ENCODE assay signal across 13 mouse cellular contexts in genomic region chr2:102049866-102050550, GRCm38 (mm10).
A peak's percentile ranks its signal among the peaks of the same experiment; 100 is the strongest.
DNase-seq lines count a peak whose midpoint lies in the region; ATAC-seq lines count a peak whose summit lies in the region.
"Had no signal": no experiment of that assay in that cellular context is flagged by ENCODE, and none has a peak within 500 bp of the region (broad histone marks: within the 10 kb centered on the region; RNA-seq: fewer than 3 reads in every experiment).

No protein-coding gene starts in this region.

- no peak overlapping the region for H3K4me2 ChIP-seq in limb, embryonic 12.5 days
- H3K4me2 ChIP-seq: liver, embryonic 15.5 days had no signal

- H3K4me3 ChIP-seq in limb, embryonic 12.5 days (replicated peaks), result no peak overlapping the region
- H3K4me3 ChIP-seq in limb, embryonic 10.5 days, result no peak overlapping the region
- H3K4me3 ChIP-seq in heart, embryonic 10.5 days, result no peak overlapping the region
- H3K4me3 ChIP-seq: liver, embryonic 15.5 days had no signal

- H3K27me3 ChIP-seq in limb, embryonic 12.5 days, result no peaks in the 10 kb centered on the region
- H3K27me3 ChIP-seq in limb, embryonic 10.5 days (ENCODE audit: low read depth, poor library complexity, severe bottlenecking), result no peaks in the 10 kb centered on the region
- no peaks in the 10 kb centered on the region for H3K27me3 ChIP-seq in splenic B cell, adult 2 months (ENCODE audit: control insufficient read depth, insufficient read depth, low read length, poor library complexity, severe bottlenecking)
- H3K27me3 ChIP-seq in heart, embryonic 10.5 days (ENCODE audit: insufficient read depth, poor library complexity, severe bottlenecking), result no peaks in the 10 kb centered on the region
- H3K27me3 ChIP-seq: liver, embryonic 15.5 days had no signal

- H3K36me3 ChIP-seq in limb, embryonic 12.5 days, result peaks cover 38% of the 10 kb centered on the region
- peaks cover 40% of the 10 kb centered on the region for H3K36me3 ChIP-seq in limb, embryonic 10.5 days
- H3K36me3 ChIP-seq in splenic B cell, adult 2 months (ENCODE audit: control insufficient read depth, insufficient read depth, low read length, poor library complexity, severe bottlenecking), result no peaks in the 10 kb centered on the region
- no peaks in the 10 kb centered on the region for H3K36me3 ChIP-seq in heart, embryonic 10.5 days
- H3K36me3 ChIP-seq: G1E had no signal

- H3K9ac ChIP-seq in limb, embryonic 12.5 days (replicated peaks), result no peak overlapping the region
- H3K9ac ChIP-seq: liver, embryonic 15.5 days had no signal

- H3K27ac ChIP-seq in limb, embryonic 12.5 days, result peak overlapping the region; percentile 35; the same call in 1 of the 2 replicates
- H3K27ac ChIP-seq in limb, embryonic 10.5 days, result no peak overlapping the region
- H3K27ac ChIP-seq in heart, embryonic 10.5 days, result no peak overlapping the region
- H3K27ac ChIP-seq: liver, embryonic 15.5 days had no signal

- ATAC-seq in limb, embryonic 12.5 days (ENCODE audit: insufficient number of reproducible peaks, insufficient read depth, low FRiP score, low TSS enrichment, low read depth), result no peak
- peak; percentile 23; the same call in 1 of the 2 replicates for ATAC-seq in common myeloid progenitor, adult 5-6 weeks (replicated peaks; ENCODE audit: low read depth, poor library complexity, severe bottlenecking)
- ATAC-seq in inflammation-experienced regulatory T-cells, adult 6 months, result peak; percentile 52
- no peak for ATAC-seq in granulocyte monocyte progenitor cell, adult 5-6 weeks (replicated peaks; ENCODE audit: poor library complexity, severe bottlenecking)

- H3K9me3 ChIP-seq in limb, embryonic 12.5 days, result no peaks in the 10 kb centered on the region
- no peaks in the 10 kb centered on the region for H3K9me3 ChIP-seq in limb, embryonic 10.5 days (replicated peaks)
- H3K9me3 ChIP-seq in heart, embryonic 10.5 days, result no peaks in the 10 kb centered on the region
- H3K9me3 ChIP-seq: G1E; liver, embryonic 15.5 days had no signal

- H3K4me1 ChIP-seq in limb, embryonic 12.5 days (replicated peaks), result peaks cover 15% of the 10 kb centered on the region
- H3K4me1 ChIP-seq in limb, embryonic 10.5 days, result peaks cover 17% of the 10 kb centered on the region; the same call in 1 of the 2 replicates
- peaks cover 7% of the 10 kb centered on the region; the same call in 1 of the 2 replicates for H3K4me1 ChIP-seq in heart, embryonic 10.5 days
- H3K4me1 ChIP-seq: liver, embryonic 15.5 days had no signal

- 43% methylated on average over 10 of the region's 10 CpGs for WGBS in limb, embryonic 12.5 days
- 50% methylated on average over 10 of the region's 10 CpGs for WGBS in limb, embryonic 10.5 days
- 53% methylated on average over 10 of the region's 10 CpGs for WGBS in heart, embryonic 10.5 days

- DNase-seq in limb, embryonic 10.5 days (ENCODE audit: low spot score), result no peak
- peak; percentile 26 for DNase-seq in splenic B cell, adult 2 months (ENCODE audit: low read depth, low spot score)
- DNase-seq in cerebellum, adult 11 months, result no peak
- no peak for DNase-seq in heart, embryonic 10.5 days (ENCODE audit: low spot score)
- DNase-seq: cerebellum, adult 9-10 months; gastrocnemius, postnatal 25 days; kidney, postnatal 14 days had no signal

Comparison
In these comparisons a context has a peak if more than half of its experiments do, and no peak if none do; other contexts are left out.
1. ATAC-seq: peak in common myeloid progenitor, adult 5-6 weeks (single experiment) and inflammation-experienced regulatory T-cells, adult 6 months (single experiment); none in limb, embryonic 12.5 days (single experiment) and granulocyte monocyte progenitor cell, adult 5-6 weeks (single experiment).